Comparison of ENCODE assay signal across 9 mouse cellular contexts in genomic region chr7:29461557-29461956, GRCm38 (mm10). TPM values are rescaled to one million over a fixed set of nuclear protein-coding genes. Genes with fewer than 3 reads are reported as not detected.
DNase-seq lines count a peak whose midpoint lies in the region; ATAC-seq and TF ChIP-seq lines count a peak whose summit lies in the region.
"Had no signal": no experiment of that assay in that cellular context is flagged by ENCODE, and none has a peak within 500 bp of the region (broad histone marks: within the 10 kb centered on the region; RNA-seq: fewer than 3 reads in every experiment).

No protein-coding gene starts in this region.

- intact Hi-C loops in left cerebral cortex, adult 2 months (cut with DNase I): no loop called here
- intact Hi-C loops in left cerebral cortex, postnatal 14 days (cut with DNase I): loop anchor here (5.0 kb wide), 1 partner anchor 56 kb away; the partner anchor contains the start of gene Sipa1l3

- WGBS in forebrain, embryonic 10.5 days: 92% methylated on average over 10 of the region's 10 CpGs
- 86% methylated on average over 10 of the region's 10 CpGs for whole genome bisulfite sequencing in forebrain, embryonic 12.5 days
- 80% methylated on average over 10 of the region's 10 CpGs for WGBS in limb, embryonic 10.5 days

- no peak overlapping the region for H3K4me3 ChIP-seq in forebrain, embryonic 10.5 days
- H3K4me3 ChIP-seq in forebrain, embryonic 12.5 days (replicated peaks): no peak overlapping the region
- H3K4me3 ChIP-seq in left cerebral cortex, adult 2 months: no peak overlapping the region
- no peak overlapping the region for H3K4me3 ChIP-seq in limb, embryonic 10.5 days

- DNase-seq in forebrain, embryonic 10.5 days (ENCODE audit: extremely low spot score, low spot score): no peak
- no peak for DNase-seq in left cerebral cortex, adult 2 months (ENCODE audit: extremely low spot score in 1 of 2, low spot score in 2 of 2)
- DNase-seq in left cerebral cortex, postnatal 14 days (ENCODE audit: low spot score in 2 of 2): no peak
- no peak for DNase-seq in limb, embryonic 10.5 days (ENCODE audit: low spot score)
- DNase-seq in urinary bladder, adult 18-20 months (ENCODE audit: low spot score in 2 of 2): no peak
- DNase-seq in urinary bladder, adult 2 months (ENCODE audit: low spot score): no peak
- DNase-seq: cerebellum, adult 11-12 months had no signal

- no peak overlapping the region for H3K9ac ChIP-seq in forebrain, embryonic 12.5 days

- no peak overlapping the region for H3K4me2 ChIP-seq in forebrain, embryonic 12.5 days

- TF ChIP-seq CTCF in left cerebral cortex, adult 2 months (IDR thresholded peaks at IDR 0.05): no peak

- no peaks in the 10 kb centered on the region; the same call in 1 of the 2 replicates for H3K36me3 ChIP-seq in forebrain, embryonic 10.5 days (replicated peaks)
- no peaks in the 10 kb centered on the region for H3K36me3 ChIP-seq in forebrain, embryonic 12.5 days (replicated peaks)
- no peaks in the 10 kb centered on the region for H3K36me3 ChIP-seq in limb, embryonic 10.5 days

- ATAC-seq in forebrain, embryonic 12.5 days (ENCODE audit: low FRiP score): no peak
- ATAC-seq in megakaryocyte progenitor cell, adult 5-6 weeks (replicated peaks; ENCODE audit: poor library complexity): peak; percentile 9; the same call in 1 of the 2 replicates

- H3K27me3 ChIP-seq in forebrain, embryonic 10.5 days (ENCODE audit: poor library complexity, severe bottlenecking): no peaks in the 10 kb centered on the region
- H3K27me3 ChIP-seq in forebrain, embryonic 12.5 days: no peaks in the 10 kb centered on the region
- H3K27me3 ChIP-seq in limb, embryonic 10.5 days (ENCODE audit: low read depth, poor library complexity, severe bottlenecking): no peaks in the 10 kb centered on the region

- no peaks in the 10 kb centered on the region for H3K9me3 ChIP-seq in forebrain, embryonic 10.5 days
- no peaks in the 10 kb centered on the region for H3K9me3 ChIP-seq in forebrain, embryonic 12.5 days
- no peaks in the 10 kb centered on the region for H3K9me3 ChIP-seq in limb, embryonic 10.5 days (replicated peaks)

- 0 out of 2 replicates have a peak overlapping the region, but pooled peaks have one; percentile 15 for H3K27ac ChIP-seq in forebrain, embryonic 10.5 days
- no peak overlapping the region for H3K27ac ChIP-seq in forebrain, embryonic 12.5 days
- peak overlapping the region; percentile 50 for H3K27ac ChIP-seq in left cerebral cortex, adult 2 months
- peak overlapping the region; percentile 33 for H3K27ac ChIP-seq in limb, embryonic 10.5 days

- H3K4me1 ChIP-seq in forebrain, embryonic 10.5 days: peaks cover 32% of the 10 kb centered on the region
- H3K4me1 ChIP-seq in forebrain, embryonic 12.5 days: peaks cover 4% of the 10 kb centered on the region
- peaks cover 17% of the 10 kb centered on the region for H3K4me1 ChIP-seq in limb, embryonic 10.5 days

RNA-seq across cellular contexts. Expression of gene Sipa1l3, which starts 56.9 kb away (rescaled TPM):
- 9.3 and 12.4 TPM in 2 replicates for polyA plus RNA-seq in forebrain, embryonic 10.5 days (2016; fragmentation: Nextera tagmentation; extraction: Ambion mirVana)
- polyA plus RNA-seq in forebrain, embryonic 12.5 days (2016; fragmentation: Nextera tagmentation; extraction: Ambion mirVana): 12.3 and 14.6 TPM in 2 replicates
- 10 to 100 TPM; 51.3 to 61.8 TPM for total RNA-seq in left cerebral cortex, adult 2 months (2021)
- total RNA-seq in left cerebral cortex, postnatal 14 days (2021): 10 to 100 TPM; 50.1 to 54.8 TPM
- polyA plus RNA-seq in limb, embryonic 10.5 days (2016; fragmentation: Nextera tagmentation; extraction: Ambion mirVana): 12.6 and 13.4 TPM in 2 replicates
- total RNA-seq in megakaryocyte progenitor cell, adult 5-6 weeks (2015): 28.2 and 34.2 TPM in 2 replicates
- 5.4 and 8.3 TPM in 2 replicates for total RNA-seq in megakaryocyte progenitor cell, adult 5-6 weeks (2017)
- 18.4 and 32.6 TPM in 2 replicates for polyA plus RNA-seq in urinary bladder, adult 2 months (2012; rRNA removed)
